ENCODE assay signal across 8 mouse cellular contexts in the genomic region with DNA sequence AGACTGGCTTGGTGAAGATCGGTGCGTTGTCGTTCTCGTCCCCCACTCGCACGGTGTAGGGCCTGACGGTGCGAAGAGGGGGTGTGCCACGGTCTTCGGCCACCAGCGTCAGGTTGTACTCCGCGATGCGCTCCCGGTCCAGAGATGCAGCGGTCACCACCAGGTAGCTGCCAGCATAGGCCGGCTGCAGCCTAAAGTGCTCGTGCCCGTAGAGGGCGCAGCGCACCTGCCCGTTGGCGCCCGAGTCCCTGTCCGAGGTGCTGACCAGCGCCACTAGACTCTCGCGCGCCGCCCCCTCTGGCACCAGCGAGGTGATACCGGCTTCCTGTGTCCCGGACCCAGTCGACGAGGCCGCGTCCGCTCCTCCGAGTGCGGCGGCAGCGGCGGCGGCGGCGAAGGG. TPM values are rescaled to one million over a fixed set of nuclear protein-coding genes. Genes with fewer than 3 reads are reported as not detected.
A peak's percentile ranks its signal among the peaks of the same experiment; 100 is the strongest.
DNase-seq lines count a peak whose midpoint lies in the region; ATAC-seq lines count a peak whose summit lies in the region.

No protein-coding gene starts in this region.

- H3K4me1 ChIP-seq in hindbrain, embryonic 14.5 days (replicated peaks; ENCODE audit: control insufficient read depth, insufficient read depth, low read length) = peaks cover 29% of the 10 kb centered on the region

- H3K27me3 ChIP-seq in hindbrain, embryonic 14.5 days (ENCODE audit: control insufficient read depth, insufficient read depth, low read length) = peaks cover 24% of the 10 kb centered on the region; the same call in 1 of the 2 replicates

- H3K9ac ChIP-seq in hindbrain, embryonic 14.5 days = peak overlapping the region; percentile 74

- peak; percentile 74 to 81 for DNase-seq in adrenal gland, adult 18-20 months (ENCODE audit: low spot score in 2 of 2)
- peak; percentile 64 to 73 for DNase-seq in cerebellum, postnatal 36 days
- DNase-seq in gastrocnemius, adult 8-10 months (ENCODE audit: low spot score in 2 of 2) = peak; percentile 5 to 40
- peak; percentile 75 for DNase-seq in hindbrain, embryonic 14.5 days (ENCODE audit: low spot score)
- DNase-seq in left cerebral cortex, adult 8-10 months (ENCODE audit: low spot score in 2 of 2) = peak; percentile 25 to 39
- peak; percentile 78 for DNase-seq in lung, postnatal 36 days
- DNase-seq in right cerebral cortex, postnatal 14 days = peak; percentile 67
- DNase-seq in yolk sac, embryonic 10.5 days (ENCODE audit: low spot score) = peak; percentile 56

- no peaks in the 10 kb centered on the region for H3K9me3 ChIP-seq in hindbrain, embryonic 14.5 days (ENCODE audit: control insufficient read depth, low read length)

- 0 out of 2 replicates have a peak, but pooled peaks cover 7% of the 10 kb centered on the region for H3K36me3 ChIP-seq in hindbrain, embryonic 14.5 days (replicated peaks; ENCODE audit: control insufficient read depth, insufficient read depth)

- under 1% methylated on average over 46 of the region's 46 CpGs for WGBS in hindbrain, embryonic 14.5 days

- peak overlapping the region; percentile 44 for H3K4me3 ChIP-seq in hindbrain, embryonic 14.5 days (replicated peaks; ENCODE audit: low read length)

- peak overlapping the region; percentile 85 for H3K4me2 ChIP-seq in hindbrain, embryonic 14.5 days (replicated peaks)

- peak; percentile 7; the same call in 1 of the 2 replicates for ATAC-seq in hindbrain, embryonic 14.5 days (ENCODE audit: low FRiP score)

- H3K27ac ChIP-seq in hindbrain, embryonic 14.5 days = peak overlapping the region; percentile 92

RNA-seq across cellular contexts. Expression of gene Pcdh8, which starts 1.5 kb away (rescaled TPM):
- total RNA-seq in adrenal gland, adult 18-20 months (2021) = under 1 TPM in 1 of 2 experiments, not detected in 1; 0.43 TPM
- total RNA-seq in gastrocnemius, adult 8-10 months (2022) = not detected
- 40.5 and 52.0 TPM in 2 replicates for polyA plus RNA-seq in hindbrain, embryonic 14.5 days (2014; fragmentation: Nextera tagmentation; extraction: Ambion mirVana)
- 10 to 100 TPM; 34.6 to 46.7 (median 41.4) TPM for total RNA-seq in left cerebral cortex, adult 8-10 months (2022)

Comparison
In these comparisons a context has a peak if more than half of its experiments do, and no peak if none do; other contexts are left out.
1. Peak in every context shown above with its lines: DNase-seq, ATAC-seq, H3K4me3 ChIP-seq and H3K27ac ChIP-seq.
2. DNase-seq: peak in every context shown above with its lines; median percentile 78 in lung, postnatal 36 days; 78 in adrenal gland, adult 18-20 months; 75 in hindbrain, embryonic 14.5 days; 68 in cerebellum, postnatal 36 days; 67 in right cerebral cortex, postnatal 14 days; 56 in yolk sac, embryonic 10.5 days; 32 in left cerebral cortex, adult 8-10 months; 22 in gastrocnemius, adult 8-10 months.
3. RNA of gene Pcdh8, which starts 1.5 kb away (total RNA-seq): 34.6 to 46.7 TPM in left cerebral cortex, adult 8-10 months; 0.43 TPM in adrenal gland, adult 18-20 months and not detected in gastrocnemius, adult 8-10 months; every median in the first group is over 10 times any median in the second.